Mouse (Mus musculus) retina, postnatal 7 days (tissue): ENCODE results near the gene Tm2d3.

Experiments used
- DNase-seq: peaks from one replicate; pipeline ENCODE4 v3.0.0-alpha.2; 2012; ENCODE audit warnings: low read depth, low spot score

Tm2d3 gene

DNA sequence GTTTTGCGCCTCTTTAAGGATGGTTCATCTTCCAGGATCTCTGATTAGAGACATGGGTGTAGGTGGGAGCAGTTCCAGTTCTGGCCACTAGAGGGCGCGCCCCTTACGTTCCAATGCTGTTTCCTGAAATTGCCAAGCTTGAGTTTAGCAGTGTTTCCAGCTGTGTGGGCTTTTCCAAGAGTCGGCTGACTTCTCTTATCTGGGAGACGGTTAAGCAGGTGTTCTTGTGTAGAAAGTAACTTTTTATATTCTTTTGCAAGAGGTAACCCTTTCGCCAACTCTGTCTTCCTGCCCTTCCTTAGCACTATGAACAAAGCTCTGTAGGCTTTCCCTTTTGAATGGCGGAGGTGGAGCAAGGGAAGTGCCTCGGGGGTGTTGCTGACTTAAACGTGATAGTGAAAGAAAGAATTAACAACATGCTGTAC is 13.9 kb downstream of the Tm2d3 start:
- DNase-seq, result peak; percentile 53

DNA sequence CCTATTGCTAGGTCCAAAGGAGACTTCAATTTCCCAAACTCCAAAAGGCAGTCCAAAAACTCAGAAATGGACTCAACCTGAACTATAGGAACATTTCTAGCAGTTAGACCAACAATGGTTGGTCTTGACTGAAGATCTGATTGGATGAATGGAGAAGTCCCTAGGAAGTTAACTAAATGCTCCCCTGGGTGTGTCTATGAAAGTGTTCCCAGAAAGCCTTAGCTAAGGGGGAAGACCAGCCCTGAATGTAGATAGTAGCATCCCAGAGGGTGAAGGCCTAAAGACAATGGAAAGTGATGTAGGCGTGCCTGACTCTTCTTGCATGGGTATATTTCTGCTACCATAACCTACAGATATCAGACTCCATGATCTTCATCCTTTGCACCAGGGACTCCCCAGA is 17.5 kb downstream of the Tm2d3 start:
- no peak for DNase-seq

DNA sequence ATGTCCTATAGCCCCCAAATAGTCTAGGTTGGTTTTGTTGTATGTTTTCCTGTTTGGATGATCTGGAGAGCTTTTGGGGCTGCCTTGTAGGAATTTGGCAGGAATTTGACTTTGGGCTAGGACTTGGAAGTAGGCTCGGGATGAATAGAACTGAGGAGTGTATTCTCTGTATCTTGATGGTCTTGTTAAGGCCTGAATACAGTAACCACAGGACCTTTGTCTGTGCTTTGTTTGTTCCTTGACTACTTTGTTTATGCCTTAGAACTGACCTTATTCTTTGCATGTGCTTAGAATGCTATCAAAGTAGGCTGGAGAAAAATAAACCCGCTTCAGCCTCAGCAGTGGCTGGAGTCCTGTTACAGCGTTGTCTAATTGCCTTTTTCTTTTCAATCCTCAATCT is 19.3 kb downstream of the Tm2d3 start:
- no peak for DNase-seq

DNA sequence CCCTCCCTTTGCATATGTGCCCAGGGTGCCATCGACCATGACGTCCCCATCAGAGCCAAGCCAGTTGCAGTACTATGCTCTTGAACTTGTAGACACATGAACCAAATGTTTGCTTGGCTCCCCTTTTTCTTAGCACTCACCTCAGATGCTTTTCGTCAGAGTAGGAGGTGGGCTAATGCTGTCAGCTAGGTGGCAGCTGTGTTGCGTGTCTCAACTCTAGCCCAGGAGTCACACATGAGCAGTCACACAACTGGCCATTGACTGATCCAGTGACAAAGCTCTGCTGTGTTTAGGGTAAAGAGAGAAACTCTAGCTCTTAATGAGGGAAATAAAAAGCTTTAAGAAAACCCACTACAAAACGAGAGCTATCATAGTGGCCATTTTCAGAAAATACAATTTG is 22.8 kb downstream of the Tm2d3 start:
- no peak for DNase-seq

DNA sequence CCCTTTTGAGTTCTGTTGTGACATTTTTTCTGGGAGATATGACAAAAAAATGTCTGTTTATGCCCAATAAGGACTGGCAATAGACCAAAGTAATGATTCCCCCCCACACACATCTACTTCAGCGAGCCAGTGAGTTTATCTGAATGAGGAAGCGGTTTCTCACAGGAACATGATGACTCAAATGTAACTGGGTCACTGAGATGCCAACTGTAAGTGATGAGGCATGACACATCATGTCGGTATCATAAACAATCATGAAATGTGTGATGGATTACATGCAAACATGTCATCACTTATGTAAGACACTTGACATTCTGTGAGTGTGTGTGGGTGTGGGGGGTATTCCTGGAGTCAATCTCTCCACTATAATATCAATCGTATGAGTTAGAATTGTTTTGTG is 23.3 kb downstream of the Tm2d3 start:
- no peak for DNase-seq

DNA sequence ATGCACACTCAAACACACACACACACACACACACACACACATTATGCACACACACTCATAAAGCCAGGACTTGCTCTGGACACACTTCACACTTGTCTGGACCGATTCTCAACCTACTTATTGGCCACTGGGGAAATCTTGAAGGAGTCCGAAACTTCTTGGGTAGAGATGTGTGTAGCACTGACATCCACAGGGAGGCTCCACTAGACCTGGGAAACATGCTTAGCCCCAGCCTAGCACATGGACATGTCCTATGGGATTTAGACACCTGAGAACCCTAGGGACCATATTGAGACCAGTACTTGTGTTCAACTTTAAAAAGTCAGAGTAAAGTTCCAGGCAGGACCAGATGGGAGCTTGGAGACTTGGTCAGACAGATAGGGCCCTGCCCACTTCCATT is 43.1 kb downstream of the Tm2d3 start:
- DNase-seq, result no peak

DNA sequence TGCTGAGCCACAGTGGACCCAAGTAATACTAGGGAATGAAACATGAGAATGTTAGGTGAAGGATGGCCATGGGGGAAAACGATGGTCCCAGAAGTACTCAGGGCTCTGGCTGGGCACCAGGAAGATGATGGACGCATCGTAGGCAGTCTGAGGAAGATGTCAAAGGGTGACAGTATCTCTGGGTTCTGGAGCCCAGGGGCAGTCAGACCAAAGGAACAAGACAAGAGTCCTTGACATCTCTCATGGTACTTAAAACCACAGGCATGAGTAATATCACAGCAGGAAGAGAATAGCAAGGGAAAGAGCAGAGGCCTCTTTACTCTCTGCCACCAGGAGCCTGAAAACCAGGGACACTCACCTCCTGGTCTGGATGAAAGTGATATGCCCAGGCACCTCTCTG is 44.3 kb downstream of the Tm2d3 start:
- no peak for DNase-seq

DNA sequence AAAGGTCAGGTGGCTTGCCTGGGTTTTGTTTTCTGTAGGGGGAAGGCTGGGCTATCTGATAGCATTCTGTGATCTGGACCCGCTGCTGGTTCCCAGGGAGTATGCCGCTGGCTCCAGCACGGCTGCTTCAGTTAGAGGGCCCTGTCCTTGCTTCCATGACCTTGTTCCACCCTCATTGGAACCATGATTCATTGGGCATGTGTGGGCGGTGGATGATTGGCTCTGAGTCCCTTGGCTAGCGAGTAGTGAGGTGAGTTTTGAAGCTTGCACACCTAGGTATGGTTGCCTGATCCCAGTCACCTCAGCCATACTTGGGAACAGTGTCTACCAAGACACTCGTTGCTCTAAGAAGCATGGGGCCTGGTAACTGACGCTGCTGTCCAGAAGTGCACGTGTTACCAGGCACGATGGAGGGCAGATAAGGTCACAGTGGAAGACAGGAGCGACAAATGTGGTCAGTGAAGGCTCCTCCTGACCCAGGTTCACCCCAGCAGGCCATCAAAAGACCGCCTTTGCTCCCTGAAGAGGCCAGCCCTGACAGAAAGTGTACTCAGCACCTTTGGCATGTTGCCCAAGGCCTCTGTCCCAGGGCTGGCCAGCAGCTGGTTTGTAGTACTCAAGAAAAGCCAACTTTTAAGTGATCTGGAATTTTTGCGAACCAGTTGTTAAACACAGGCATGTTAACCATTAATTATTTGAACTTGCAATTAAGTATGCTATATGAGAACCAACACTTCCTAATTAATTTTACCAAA is 46.5 kb downstream of the Tm2d3 start:
- DNase-seq, result no peak

DNA sequence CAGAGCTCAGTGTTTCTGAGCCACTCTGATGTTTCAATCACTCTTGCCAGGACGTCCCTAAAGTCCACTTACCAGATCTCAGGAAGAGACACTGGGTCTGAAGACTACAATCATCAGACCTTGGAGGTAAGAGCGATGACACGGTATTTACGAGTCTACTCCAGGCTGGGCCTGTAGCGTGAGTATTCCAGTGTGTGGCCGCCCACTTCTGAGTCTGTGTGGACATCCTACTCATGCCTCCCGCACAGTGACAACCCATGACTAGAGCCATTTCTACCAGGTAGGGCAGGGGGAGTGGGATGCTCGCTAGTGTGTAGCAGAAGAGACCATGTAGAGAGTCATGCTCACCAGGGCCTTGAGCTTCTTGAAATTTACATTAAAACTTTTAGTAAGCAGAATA is 51.9 kb downstream of the Tm2d3 start:
- no peak for DNase-seq

DNA sequence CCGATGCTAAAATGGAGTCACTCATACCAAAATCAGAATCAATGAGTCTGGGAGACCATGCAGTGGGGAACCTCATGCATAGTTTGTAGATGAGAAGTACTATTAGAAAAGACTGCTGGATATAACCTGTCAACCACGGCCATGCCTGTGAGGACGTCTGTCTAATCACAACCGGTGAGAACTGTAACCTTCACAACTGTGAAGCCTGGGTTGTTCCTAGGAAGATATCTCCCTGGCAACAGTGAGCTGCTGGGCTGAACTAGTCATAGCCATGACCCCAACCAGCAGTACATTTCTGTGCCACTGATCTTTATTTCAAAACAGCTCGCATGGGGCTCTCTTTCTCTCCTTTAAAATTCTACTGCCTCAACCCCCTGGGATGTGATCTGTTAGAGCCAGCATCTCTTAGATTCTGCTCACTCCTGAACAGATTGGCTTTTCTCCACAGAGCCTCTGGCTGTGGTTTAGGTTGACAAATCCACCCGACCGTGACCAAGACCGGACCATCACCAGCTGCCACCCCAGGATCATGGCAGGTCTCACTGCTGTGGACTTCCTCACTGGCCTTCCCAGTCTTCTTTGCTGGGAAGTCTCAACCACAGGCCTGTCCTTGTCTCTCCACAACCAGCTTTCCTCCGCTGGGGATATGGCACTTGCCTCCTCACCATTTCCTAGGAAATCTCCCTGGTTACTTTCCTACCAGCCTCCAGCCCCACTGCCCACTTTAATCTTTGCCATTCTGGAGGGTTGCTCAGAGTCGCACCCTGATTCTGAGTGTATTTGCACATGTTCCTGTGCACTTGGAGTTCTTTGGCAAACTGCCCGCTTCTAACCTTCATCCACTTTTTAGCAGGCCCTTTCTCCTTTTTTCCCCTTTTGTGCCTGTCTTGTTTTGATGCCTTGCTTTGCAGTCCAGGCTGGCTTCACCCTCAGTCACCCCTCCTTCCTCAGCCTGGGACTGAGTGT is 57.3 kb downstream of the Tm2d3 start:
- DNase-seq, result no peak
